Mouse (Mus musculus) liver, embryonic 16.5 days (tissue): ENCODE data around the gene Gm13277. TPM values are rescaled to one million over a fixed set of nuclear protein-coding genes. Genes with fewer than 3 reads are reported as not detected.
"Not testable (repeated sequence)": the region's sequence is repeated elsewhere in the genome, so short reads cannot be mapped to it uniquely, and the experiment has no call there.

Experiments used
- ATAC-seq: fragments of 200-750 bp; cut with Nextera tagmentation; 2 replicates; pipeline ENCODE4 v1.8.0; 2017; ENCODE audit warnings: low read depth, mild to moderate bottlenecking, moderate number of reproducible peaks, moderate library complexity
- H3K27ac ChIP-seq: fragments of 300-500 bp; sonication (generic); 2 replicates; pipeline ENCODE4 v1.5.1; 2014; ENCODE audit warnings: mild to moderate bottlenecking, low read length
- H3K27me3 ChIP-seq: fragments of 300-500 bp; sonication (generic); 2 replicates; pipeline ENCODE4 v1.6.1; 2014; ENCODE audit warnings: low read depth, low read length, mixed read lengths; ENCODE audit not compliant: control insufficient read depth, insufficient read depth
- H3K36me3 ChIP-seq: fragments of 300-500 bp; sonication (generic); 2 replicates; pipeline ENCODE4 v1.6.1; 2014; ENCODE audit warnings: mild to moderate bottlenecking; ENCODE audit not compliant: control insufficient read depth, insufficient read depth
- H3K4me1 ChIP-seq: fragments of 300-500 bp; sonication (generic); 2 replicates; pipeline ENCODE4 v1.6.1; 2014; ENCODE audit warnings: low read depth, low read length, mixed read lengths; ENCODE audit not compliant: control insufficient read depth
- H3K4me2 ChIP-seq: fragments of 300-500 bp; sonication (generic); 2 replicates; pipeline ENCODE4 v1.6.1; 2014; ENCODE audit warnings: low read depth, low read length, mixed read lengths
- H3K4me3 ChIP-seq: fragments of 300-500 bp; sonication (generic); 2 replicates; pipeline ENCODE4 v1.5.1; 2014; ENCODE audit warnings: low read depth, mild to moderate bottlenecking, low read length
- H3K9ac ChIP-seq: fragments of 300-500 bp; sonication (generic); 2 replicates; pipeline ENCODE4 v1.6.1; 2014; ENCODE audit warnings: low read depth, low read length
- H3K9me3 ChIP-seq: fragments of 300-500 bp; sonication (generic); replicated peaks from 2 replicates; pipeline ENCODE4 v1.6.1; 2016; ENCODE audit warnings: low read length; ENCODE audit not compliant: control insufficient read depth
- WGBS: fragments of 180-500 bp; shearing (Covaris S2); extraction: QIAGEN DNeasy Blood & Tissue Kit; methylation state at CpG from one replicate; pipeline ENCODE4 v1.1.7; 2014; ENCODE audit not compliant: insufficient replicate concordance; 5-methylcytosine and 5-hydroxymethylcytosine counted together
- polyA plus RNA-seq: library from polyadenylated mRNA; unstranded; fragments of >200 nt; fragmentation: Nextera tagmentation; extraction: Ambion mirVana; gene quantifications from 2 replicates; pipeline ENCODE4 v1.2.1, GENCODE M21; 2015

Gm13277 gene
- polyA plus RNA-seq, 1 experiment from 2014 or later: not detected

DNA sequence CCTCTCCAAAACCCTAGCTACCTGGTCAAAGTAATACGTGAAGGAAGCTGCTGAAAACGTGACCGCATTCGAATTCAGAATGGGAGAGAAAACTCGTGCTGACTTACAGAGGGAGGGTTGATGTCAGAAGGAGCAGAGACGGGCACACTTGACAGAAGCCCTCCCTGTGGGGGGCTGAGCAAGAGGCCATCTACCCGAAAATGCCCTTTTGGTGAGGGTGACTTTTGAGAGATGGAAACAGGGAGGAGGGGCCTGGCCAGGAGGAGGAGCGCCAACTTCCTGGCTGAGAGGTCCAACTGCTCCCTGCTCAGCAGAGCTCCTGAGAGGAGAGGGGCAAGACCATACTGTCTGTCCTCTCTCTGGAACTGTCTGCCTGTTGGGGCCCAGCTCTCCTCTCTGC is 16.8 kb downstream of the Gm13277 start, which contains the start of gene Gm13288:
Gm13288 (plus strand) TSS at position 301 of the 400 bp plus-strand sequence.
- not testable (repeated sequence) for H3K4me3 ChIP-seq, H3K4me1 ChIP-seq, H3K36me3 ChIP-seq, H3K27ac ChIP-seq, ATAC-seq, H3K27me3 ChIP-seq, H3K4me2 ChIP-seq, H3K9ac ChIP-seq, H3K9me3 ChIP-seq
- WGBS: no CpG with 5 or more reads among the region's 8 CpGs

DNA sequence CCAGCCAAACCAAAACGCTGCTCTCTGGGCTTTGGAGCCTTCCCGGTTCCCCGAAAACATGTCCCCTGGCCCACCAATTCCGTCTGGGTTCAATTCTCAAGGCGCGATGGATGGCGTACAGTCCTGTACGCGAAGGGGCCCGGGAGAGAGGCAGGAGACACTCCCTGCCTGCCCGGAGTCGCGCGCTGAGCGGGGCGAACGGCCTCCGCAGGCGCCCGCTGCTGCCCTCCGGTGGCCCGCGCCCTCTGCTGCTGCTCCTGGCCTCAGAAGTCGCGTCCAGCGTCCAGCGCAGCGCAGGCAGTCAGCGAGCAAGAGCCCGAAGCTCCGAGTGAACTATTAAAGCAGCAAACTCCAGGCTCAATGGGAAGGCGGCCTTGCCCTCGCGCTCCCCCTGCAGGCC is 17.3 kb downstream of the Gm13277 start:
- not testable (repeated sequence) for H3K9ac ChIP-seq, H3K4me1 ChIP-seq, H3K4me2 ChIP-seq, H3K36me3 ChIP-seq, H3K9me3 ChIP-seq, H3K4me3 ChIP-seq, ATAC-seq, H3K27ac ChIP-seq, H3K27me3 ChIP-seq
- 0% methylated on average over 8 of the region's 34 CpGs for WGBS

DNA sequence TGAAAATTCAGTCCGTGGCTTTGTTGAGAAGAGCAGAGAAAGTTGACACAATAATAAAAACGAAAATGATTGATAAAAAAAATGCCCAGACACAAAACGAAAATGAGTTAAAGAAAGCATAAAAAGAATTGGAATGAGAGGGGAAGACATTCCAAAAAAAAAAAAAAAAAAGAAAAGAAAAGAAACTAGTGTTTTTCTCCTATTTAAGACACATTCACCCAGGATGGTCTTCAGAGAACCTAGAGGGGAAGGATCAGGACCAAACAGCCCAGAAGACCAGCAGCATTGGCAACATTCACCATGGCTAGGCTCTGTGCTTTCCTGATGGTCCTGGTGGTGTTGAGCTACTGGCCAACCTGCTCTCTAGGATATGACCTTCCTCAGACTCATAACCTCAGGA is 27.5 kb downstream of the Gm13277 start, which contains the start of gene Ifna7:
Ifna7 (plus strand) TSS at position 301 of the 400 bp plus-strand sequence.
- no peak for ATAC-seq
- Histone ChIP-seq H3K4me3 (no peak within 1 kb of the TSS), H3K27ac (no peak within 1 kb of the TSS), H3K36me3 (no peaks in the 10 kb centered on the region), H3K9ac (no peak within 1 kb of the TSS), H3K4me2 (no peak within 1 kb of the TSS), H3K4me1 (no peaks in the 10 kb centered on the region), H3K27me3 (no peaks in the 10 kb centered on the region), H3K9me3 (no peaks in the 10 kb centered on the region)
- 30% methylated on average over 3 of the region's 3 CpGs for WGBS

DNA sequence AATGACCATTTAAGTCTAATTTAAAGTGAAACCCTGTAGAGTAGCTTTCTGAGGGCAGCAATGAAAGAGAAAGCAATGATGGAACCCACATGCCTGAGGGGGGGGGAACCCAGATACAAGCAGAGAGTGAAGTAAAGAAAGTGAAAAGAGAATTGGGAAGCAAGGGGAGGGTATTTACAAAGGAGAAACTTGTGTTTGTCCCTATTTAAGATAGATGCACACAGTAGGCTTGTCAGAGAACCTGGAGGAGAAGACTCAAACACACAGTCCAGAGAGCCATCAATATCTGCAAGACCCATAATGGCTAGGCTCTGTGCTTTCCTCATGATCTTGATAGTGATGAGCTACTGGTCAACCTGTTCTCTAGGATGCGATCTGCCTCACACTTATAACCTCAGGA is 31.2 kb downstream of the Gm13277 start, which contains the start of gene Ifna11:
Ifna11 (plus strand) TSS at position 301 of the 400 bp plus-strand sequence.
- no peak within 1 kb of the TSS for H3K4me2 ChIP-seq
- no peak for ATAC-seq
- 68% methylated on average over 1 of the region's 1 CpGs for WGBS
- no peak within 1 kb of the TSS for H3K9ac ChIP-seq
- no peaks in the 10 kb centered on the region for H3K4me1 ChIP-seq
- no peaks in the 10 kb centered on the region for H3K27me3 ChIP-seq
- H3K4me3 ChIP-seq: no peak within 1 kb of the TSS
- H3K36me3 ChIP-seq: no peaks in the 10 kb centered on the region
- H3K27ac ChIP-seq: no peak within 1 kb of the TSS
- no peaks in the 10 kb centered on the region for H3K9me3 ChIP-seq

DNA sequence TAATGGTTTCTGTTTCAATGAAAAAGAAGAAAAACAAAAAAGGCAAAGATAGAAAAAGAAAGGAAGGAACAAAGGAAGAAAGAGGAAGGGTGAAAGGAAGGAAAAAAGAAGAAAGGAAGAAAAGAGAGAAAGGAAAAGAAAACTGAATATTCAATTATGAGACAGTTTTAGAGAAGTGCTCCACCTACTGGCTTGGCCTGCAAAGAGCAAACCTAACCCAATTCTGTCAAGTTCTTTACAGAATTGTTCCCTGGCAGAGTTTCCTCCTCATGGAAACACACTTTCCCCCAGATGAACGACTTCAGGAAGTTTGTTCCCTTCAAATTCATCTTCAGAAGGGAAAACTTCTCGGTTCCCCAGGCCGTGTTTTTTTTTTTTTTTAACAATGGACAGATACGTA is 34.6 kb downstream of the Gm13277 start:
- H3K27me3 ChIP-seq: no peaks in the 10 kb centered on the region
- H3K4me2 ChIP-seq: no peak overlapping the region
- H3K36me3 ChIP-seq: no peaks in the 10 kb centered on the region
- H3K9ac ChIP-seq: no peak overlapping the region
- no peak for ATAC-seq
- H3K27ac ChIP-seq: no peak overlapping the region
- H3K4me3 ChIP-seq: no peak overlapping the region
- 21% methylated on average over 4 of the region's 4 CpGs for WGBS
- H3K4me1 ChIP-seq: no peaks in the 10 kb centered on the region
- H3K9me3 ChIP-seq: no peaks in the 10 kb centered on the region

DNA sequence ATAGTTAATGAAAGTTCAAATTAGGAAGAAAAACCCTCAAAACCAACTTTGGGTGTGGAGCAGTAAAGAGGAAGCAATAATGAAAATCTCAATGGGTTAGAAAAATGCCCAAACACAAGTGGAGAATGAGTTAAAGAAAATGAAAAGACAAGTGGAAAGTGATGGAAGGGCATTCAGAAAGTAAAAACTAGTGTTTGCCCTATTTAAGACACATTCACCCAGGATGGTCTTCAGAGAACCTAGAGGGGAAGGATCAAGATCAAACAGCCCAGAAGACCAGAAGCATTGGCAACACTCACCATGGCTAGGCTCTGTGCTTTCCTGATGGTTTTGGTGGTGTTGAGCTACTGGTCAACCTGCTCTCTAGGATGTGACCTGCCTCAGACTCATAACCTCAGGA is 38.7 kb downstream of the Gm13277 start, which contains the start of gene Ifna6:
Ifna6 (plus strand) TSS at position 301 of the 400 bp plus-strand sequence.
- H3K4me3 ChIP-seq, H3K36me3 ChIP-seq, H3K9me3 ChIP-seq, H3K4me2 ChIP-seq, H3K4me1 ChIP-seq, H3K27ac ChIP-seq, H3K27me3 ChIP-seq, H3K9ac ChIP-seq, ATAC-seq: not testable (repeated sequence)

DNA sequence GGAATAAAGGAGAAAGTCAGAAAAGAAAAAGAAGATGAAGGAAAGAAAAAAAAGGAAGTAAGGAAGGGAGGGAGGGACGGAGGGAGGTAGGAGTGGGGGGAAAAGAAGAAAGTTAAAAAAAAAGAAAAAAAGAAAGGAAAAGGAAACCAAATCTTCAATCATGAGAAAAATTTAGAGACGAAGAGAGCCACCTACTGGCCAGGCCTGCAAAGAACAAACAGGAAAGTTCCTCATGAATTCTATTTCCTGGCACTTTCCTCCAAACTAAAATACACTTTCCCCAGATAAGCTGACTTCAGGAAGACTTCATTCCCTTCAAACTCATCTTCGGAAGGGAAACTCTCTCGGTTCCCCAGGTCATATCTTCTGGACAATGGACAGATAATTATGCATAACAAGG is 42.1 kb downstream of the Gm13277 start:
- Histone ChIP-seq H3K36me3 (no peaks in the 10 kb centered on the region), H3K4me2 (no peak overlapping the region), H3K4me1 (no peaks in the 10 kb centered on the region), H3K27ac (no peak overlapping the region), H3K27me3 (no peaks in the 10 kb centered on the region), H3K9me3 (no peaks in the 10 kb centered on the region), H3K9ac (no peak overlapping the region), H3K4me3 (no peak overlapping the region)
- ATAC-seq: no peak
- 10% methylated on average over 4 of the region's 4 CpGs for WGBS

DNA sequence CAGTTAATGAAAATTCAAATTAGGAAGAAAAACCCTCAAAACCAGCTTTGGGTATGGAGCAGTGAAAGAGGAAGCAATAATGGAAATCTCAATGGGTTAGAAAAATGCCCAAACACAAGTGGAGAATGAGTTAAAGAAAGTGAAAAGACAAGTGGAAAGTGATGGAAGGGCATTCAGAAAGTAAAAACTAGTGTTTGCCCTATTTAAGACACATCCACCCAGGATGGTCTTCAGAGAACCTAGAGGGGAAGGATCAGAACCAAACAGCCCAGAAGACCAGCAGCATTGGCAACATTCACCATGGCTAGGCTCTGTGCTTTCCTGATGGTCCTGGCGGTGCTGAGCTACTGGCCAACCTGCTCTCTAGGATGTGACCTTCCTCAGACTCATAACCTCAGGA is 46.8 kb downstream of the Gm13277 start, which contains the start of gene Ifna5:
Ifna5 (plus strand) TSS at position 301 of the 400 bp plus-strand sequence.
- not testable (repeated sequence) for H3K9ac ChIP-seq, H3K4me2 ChIP-seq, H3K27me3 ChIP-seq, H3K36me3 ChIP-seq, H3K9me3 ChIP-seq, H3K27ac ChIP-seq, H3K4me1 ChIP-seq, ATAC-seq, H3K4me3 ChIP-seq
- WGBS: 27% methylated on average over 1 of the region's 1 CpGs
